Mouse (Mus musculus) spleen, adult 12 weeks (tissue): ENCODE measurements around the gene Ubl7.

Experiments used
- DNase-seq: peaks from one replicate; pipeline ENCODE4 v3.0.0; 2022; ENCODE audit warnings: low spot score

Ubl7 gene

GRCm38 (mm10) chr9:57967237-57967960 lies 56.6 kb downstream of the Ubl7 start:
- no peak for DNase-seq

GRCm38 (mm10) chr9:57968166-57968771 lies 57.5 kb downstream of the Ubl7 start:
- no peak for DNase-seq

- no peak for DNase-seq
Observed at GRCm38 (mm10) chr9:57968783-57969542, 58.2 kb downstream of the Ubl7 start.

- no peak for DNase-seq
Observed at GRCm38 (mm10) chr9:57969736-57970495, 59.1 kb downstream of the Ubl7 start.

GRCm38 (mm10) chr9:57971413-57971812 lies 60.6 kb downstream of the Ubl7 start:
- no peak for DNase-seq

- no peak for DNase-seq
Observed at GRCm38 (mm10) chr9:57972141-57972591, 61.4 kb downstream of the Ubl7 start.

GRCm38 (mm10) chr9:57972776-57973439 lies 62.1 kb downstream of the Ubl7 start:
- no peak for DNase-seq

- no peak for DNase-seq
Observed at GRCm38 (mm10) chr9:57973440-57974066, 62.8 kb downstream of the Ubl7 start.

GRCm38 (mm10) chr9:57974221-57974620 lies 63.4 kb downstream of the Ubl7 start:
- no peak for DNase-seq

- DNase-seq = no peak
Observed at GRCm38 (mm10) chr9:57975200-57975821, 64.5 kb downstream of the Ubl7 start.

- DNase-seq = no peak
Observed at GRCm38 (mm10) chr9:57978025-57978424, 67.2 kb downstream of the Ubl7 start.

- DNase-seq = no peak
Observed at GRCm38 (mm10) chr9:57978858-57979257, 68.1 kb downstream of the Ubl7 start.
